Mouse (Mus musculus): Measurements from ENCODE around the gene Nxn. TPM values are rescaled to one million over a fixed set of nuclear protein-coding genes. Genes with fewer than 3 reads are reported as not detected.
A peak's percentile ranks its signal among the peaks of the same experiment; 100 is the strongest.

Gene Nxn
- polyA plus RNA-seq (2012; rRNA removed): 8.0 and 9.2 TPM in 2 replicates

GRCm38 (mm10) chr11:76398798-76399586 is at the start of gene Nxn:
Gene Nxn, minus strand, starts transcription at chr11:76399140.
- Histone ChIP-seq H3K27ac (ENCODE audit: insufficient read depth, low read length) (no peak within 1 kb of the TSS), H3K4me1 (ENCODE audit: control insufficient read depth, insufficient read depth, low read length) (peaks cover 3% of the 10 kb centered on the region; the same call in 1 of the 2 replicates)
- TF ChIP-seq CTCF (IDR thresholded peaks at IDR 0.05; ENCODE audit: extremely low read depth, insufficient read depth, low read length) (no peak), POLR2A (IDR thresholded peaks at IDR 0.05; ENCODE audit: extremely low read depth, insufficient read depth, low read length) (no peak)

DNA sequence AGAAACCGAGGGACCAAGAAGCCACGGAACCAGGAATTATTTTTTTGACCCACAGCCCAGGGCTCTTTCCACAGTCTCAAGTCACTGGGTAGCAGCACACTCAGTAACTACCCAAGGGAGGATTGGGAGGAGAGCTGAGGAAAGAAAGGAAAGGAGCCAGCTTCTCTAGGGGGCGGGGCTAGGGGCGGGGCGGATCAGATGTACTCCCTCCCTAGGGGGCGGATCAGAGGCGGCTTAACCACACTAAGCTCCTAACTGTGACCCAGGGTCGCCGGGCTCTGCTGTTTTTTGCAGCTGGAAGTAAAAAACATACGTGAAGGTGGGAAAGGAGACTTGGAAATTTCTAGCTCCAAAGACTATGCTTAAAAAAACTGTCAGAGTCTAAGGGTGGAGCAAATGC is 47.3 kb upstream of the Nxn start:
- no peak overlapping the region for H3K27ac ChIP-seq (ENCODE audit: insufficient read depth, low read length)
- H3K4me3 ChIP-seq (ENCODE audit: insufficient read depth, low read length): no peak overlapping the region
- TF ChIP-seq CTCF (IDR thresholded peaks at IDR 0.05; ENCODE audit: extremely low read depth, insufficient read depth, low read length) (no peak), POLR2A (IDR thresholded peaks at IDR 0.05; ENCODE audit: extremely low read depth, insufficient read depth, low read length) (no peak)
- H3K4me1 ChIP-seq (ENCODE audit: control insufficient read depth, insufficient read depth, low read length): peaks cover 14% of the 10 kb centered on the region

More at GRCm38 (mm10) chr11:76398798-76399586, at the start of gene Nxn:
- peak within 1 kb of the TSS; percentile 70 for H3K4me3 ChIP-seq (ENCODE audit: insufficient read depth, low read length)

- TF ChIP-seq POLR2A (IDR thresholded peaks at IDR 0.05; ENCODE audit: extremely low read depth, insufficient read depth, low read length): no peak
- no peak for TF ChIP-seq CTCF (IDR thresholded peaks at IDR 0.05; ENCODE audit: extremely low read depth, insufficient read depth, low read length)
- Histone ChIP-seq H3K4me1 (ENCODE audit: control insufficient read depth, insufficient read depth, low read length) (peaks cover 16% of the 10 kb centered on the region), H3K27ac (ENCODE audit: insufficient read depth, low read length) (no peak overlapping the region), H3K4me3 (ENCODE audit: insufficient read depth, low read length) (no peak overlapping the region)
These were observed 46.5 kb upstream of the Nxn start for GRCm38 (mm10) chr11:76445459-76445858.

GRCm38 (mm10) chr11:76439666-76440065 is 40.7 kb upstream of the Nxn start:
- TF ChIP-seq POLR2A (IDR thresholded peaks at IDR 0.05; ENCODE audit: extremely low read depth, insufficient read depth, low read length) (peak; percentile 34; the same call in 1 of the 2 replicates), CTCF (IDR thresholded peaks at IDR 0.05; ENCODE audit: extremely low read depth, insufficient read depth, low read length) (no peak)
- Histone ChIP-seq H3K27ac (ENCODE audit: insufficient read depth, low read length) (peak overlapping the region; percentile 24; the same call in 1 of the 2 replicates), H3K4me3 (ENCODE audit: insufficient read depth, low read length) (no peak overlapping the region), H3K4me1 (ENCODE audit: control insufficient read depth, insufficient read depth, low read length) (peaks cover 25% of the 10 kb centered on the region)

GRCm38 (mm10) chr11:76436864-76437437 is 38.0 kb upstream of the Nxn start:
- peak overlapping the region; percentile 47 for H3K4me3 ChIP-seq (ENCODE audit: insufficient read depth, low read length)
- 0 out of 2 replicates have a peak overlapping the region, but pooled peaks have one; percentile 10 for H3K27ac ChIP-seq (ENCODE audit: insufficient read depth, low read length)
- H3K4me1 ChIP-seq (ENCODE audit: control insufficient read depth, insufficient read depth, low read length): peaks cover 26% of the 10 kb centered on the region
- TF ChIP-seq CTCF (IDR thresholded peaks at IDR 0.05; ENCODE audit: extremely low read depth, insufficient read depth, low read length): no peak
- TF ChIP-seq POLR2A (IDR thresholded peaks at IDR 0.05; ENCODE audit: extremely low read depth, insufficient read depth, low read length): peak; percentile 67; the same call in 1 of the 2 replicates

DNA sequence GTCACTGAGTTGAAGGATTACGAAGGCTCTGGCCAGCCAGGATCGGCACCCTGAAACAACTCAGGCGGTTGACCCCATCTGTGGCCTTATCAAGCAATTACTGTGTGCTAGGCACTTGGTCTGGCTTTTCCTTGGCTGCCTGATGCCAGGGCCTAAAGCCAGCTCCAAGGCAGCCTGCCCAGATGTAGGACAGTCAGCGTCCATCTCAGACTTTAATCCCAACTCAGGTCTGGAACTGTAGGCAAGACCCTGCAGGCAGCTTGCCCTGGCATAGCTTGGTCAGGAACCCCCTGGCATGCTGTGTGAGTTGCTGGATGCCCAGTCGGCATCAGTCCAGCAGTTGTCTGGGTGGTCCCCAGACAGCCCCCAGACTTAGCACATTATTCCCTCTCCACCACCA is 37.1 kb upstream of the Nxn start:
- peaks cover 28% of the 10 kb centered on the region for H3K4me1 ChIP-seq (ENCODE audit: control insufficient read depth, insufficient read depth, low read length)
- no peak overlapping the region for H3K27ac ChIP-seq (ENCODE audit: insufficient read depth, low read length)
- peak overlapping the region; percentile 47 for H3K4me3 ChIP-seq (ENCODE audit: insufficient read depth, low read length)

DNA sequence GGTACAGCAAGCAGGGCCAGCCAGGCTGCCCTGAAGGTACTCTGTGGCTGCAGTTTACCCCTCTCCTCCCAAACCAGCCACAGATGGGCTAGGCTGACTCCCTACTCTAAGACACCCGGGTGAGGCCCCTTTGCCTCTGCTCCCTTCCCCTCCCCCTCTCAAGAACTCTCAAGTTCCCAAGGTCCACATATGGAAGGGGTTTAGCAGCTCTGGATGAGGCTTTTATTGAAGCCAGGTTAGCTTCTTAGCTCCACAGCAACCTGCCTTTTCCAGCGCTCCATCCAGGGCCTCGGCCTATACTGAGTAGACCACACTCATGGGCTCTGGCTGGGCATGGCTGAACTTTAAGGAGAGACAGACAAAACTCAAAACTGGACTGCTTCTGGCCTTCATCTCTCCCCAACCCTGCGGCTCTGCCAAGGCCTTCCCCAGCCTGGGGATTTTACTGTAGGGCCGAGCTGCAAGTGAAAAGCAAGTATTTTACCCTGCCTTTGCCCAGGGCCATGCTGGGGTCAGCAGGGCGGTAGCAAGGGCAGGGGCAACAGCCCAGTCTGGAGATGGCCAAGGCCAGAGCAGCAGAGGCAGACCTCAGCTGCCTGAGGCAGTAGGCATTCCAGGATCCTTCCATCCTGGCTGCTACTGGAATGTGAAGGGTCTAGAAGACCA is 31.2 kb upstream of the Nxn start:
- no peak for TF ChIP-seq CTCF (IDR thresholded peaks at IDR 0.05; ENCODE audit: extremely low read depth, insufficient read depth, low read length)
- TF ChIP-seq POLR2A (IDR thresholded peaks at IDR 0.05; ENCODE audit: extremely low read depth, insufficient read depth, low read length): no peak
- Histone ChIP-seq H3K27ac (ENCODE audit: insufficient read depth, low read length) (no peak overlapping the region), H3K4me1 (ENCODE audit: control insufficient read depth, insufficient read depth, low read length) (peaks cover 25% of the 10 kb centered on the region), H3K4me3 (ENCODE audit: insufficient read depth, low read length) (no peak overlapping the region)

More for the DNA sequence above, 37.1 kb upstream of the Nxn start:
- TF ChIP-seq POLR2A (IDR thresholded peaks at IDR 0.05; ENCODE audit: extremely low read depth, insufficient read depth, low read length): no peak
- no peak for TF ChIP-seq CTCF (IDR thresholded peaks at IDR 0.05; ENCODE audit: extremely low read depth, insufficient read depth, low read length)

GRCm38 (mm10) chr11:76429556-76429955 is 30.6 kb upstream of the Nxn start:
- TF ChIP-seq CTCF (IDR thresholded peaks at IDR 0.05; ENCODE audit: extremely low read depth, insufficient read depth, low read length): no peak
- no peak for TF ChIP-seq POLR2A (IDR thresholded peaks at IDR 0.05; ENCODE audit: extremely low read depth, insufficient read depth, low read length)
- Histone ChIP-seq H3K4me3 (ENCODE audit: insufficient read depth, low read length) (no peak overlapping the region), H3K27ac (ENCODE audit: insufficient read depth, low read length) (no peak overlapping the region), H3K4me1 (ENCODE audit: control insufficient read depth, insufficient read depth, low read length) (peaks cover 22% of the 10 kb centered on the region)

GRCm38 (mm10) chr11:76429046-76429445 is 30.1 kb upstream of the Nxn start:
- Histone ChIP-seq H3K27ac (ENCODE audit: insufficient read depth, low read length) (no peak overlapping the region), H3K4me3 (ENCODE audit: insufficient read depth, low read length) (no peak overlapping the region), H3K4me1 (ENCODE audit: control insufficient read depth, insufficient read depth, low read length) (peaks cover 22% of the 10 kb centered on the region)
- TF ChIP-seq CTCF (IDR thresholded peaks at IDR 0.05; ENCODE audit: extremely low read depth, insufficient read depth, low read length) (peak; percentile 15; the same call in 1 of the 2 replicates), POLR2A (IDR thresholded peaks at IDR 0.05; ENCODE audit: extremely low read depth, insufficient read depth, low read length) (no peak)

Data from cortical plate, adult 2 months (tissue).